10 mouse cellular contexts compared by ENCODE assay signal in genomic region chr2:102057029-102057685, GRCm38 (mm10).
DNase-seq lines count a peak whose midpoint lies in the region; ATAC-seq and TF ChIP-seq lines count a peak whose summit lies in the region.
"Had no signal": no experiment of that assay in that cellular context is flagged by ENCODE, and none has a peak within 500 bp of the region (broad histone marks: within the 10 kb centered on the region; RNA-seq: fewer than 3 reads in every experiment).

No protein-coding gene starts in this region.

- ATAC-seq in forebrain, embryonic 12.5 days (ENCODE audit: low FRiP score) = 0 out of 2 replicates have a peak, but pooled peaks have one; percentile 27
- no peak; the same call in 1 of the 2 replicates for ATAC-seq in neural tube, embryonic 15.5 days (ENCODE audit: low FRiP score)
- peak; percentile 51; the same call in 1 of the 2 replicates for ATAC-seq in liver, postnatal 0 days
- ATAC-seq in erythroid progenitor cell, adult 5-6 weeks (replicated peaks; ENCODE audit: low FRiP score, poor library complexity, severe bottlenecking) = no peak

- no peak for TF ChIP-seq CTCF in liver, postnatal 0 days (IDR thresholded peaks at IDR 0.05; ENCODE audit: low read depth)

- no peak overlapping the region for H3K9ac ChIP-seq in forebrain, embryonic 12.5 days
- no peak overlapping the region for H3K9ac ChIP-seq in neural tube, embryonic 15.5 days (replicated peaks)
- H3K9ac ChIP-seq in liver, postnatal 0 days (replicated peaks) = no peak overlapping the region; the same call in 1 of the 2 replicates
- H3K9ac ChIP-seq: liver, embryonic 13.5 days had no signal

- H3K4me1 ChIP-seq in forebrain, embryonic 12.5 days = peaks cover 15% of the 10 kb centered on the region
- peaks cover 10% of the 10 kb centered on the region for H3K4me1 ChIP-seq in forebrain, embryonic 10.5 days
- H3K4me1 ChIP-seq in neural tube, embryonic 15.5 days = peaks cover 8% of the 10 kb centered on the region; the same call in 1 of the 2 replicates
- peaks cover 7% of the 10 kb centered on the region for H3K4me1 ChIP-seq in liver, postnatal 0 days (ENCODE audit: insufficient read depth)

- H3K4me2 ChIP-seq in forebrain, embryonic 12.5 days = no peak overlapping the region
- H3K4me2 ChIP-seq in neural tube, embryonic 15.5 days = no peak overlapping the region
- H3K4me2 ChIP-seq in liver, postnatal 0 days (ENCODE audit: low read depth, low read length) = no peak overlapping the region
- H3K4me2 ChIP-seq: liver, embryonic 13.5 days had no signal

- no peak for TF ChIP-seq EP300 in liver, postnatal 0 days (IDR thresholded peaks at IDR 0.05; ENCODE audit: low read depth)

- H3K9me3 ChIP-seq in forebrain, embryonic 12.5 days = no peaks in the 10 kb centered on the region
- H3K9me3 ChIP-seq in forebrain, embryonic 10.5 days = no peaks in the 10 kb centered on the region
- H3K9me3 ChIP-seq in neural tube, embryonic 15.5 days (replicated peaks) = no peaks in the 10 kb centered on the region
- H3K9me3 ChIP-seq in liver, postnatal 0 days (ENCODE audit: low read length) = no peaks in the 10 kb centered on the region
- H3K9me3 ChIP-seq: liver, embryonic 13.5 days had no signal

- no peak for DNase-seq in forebrain, embryonic 10.5 days (ENCODE audit: extremely low spot score, low spot score)
- no peak for DNase-seq in neural tube, embryonic 10.5 days (ENCODE audit: extremely low spot score, low spot score)
- DNase-seq in liver, postnatal 0 days = no peak
- peak; percentile 80 for DNase-seq in thymus, postnatal 25 days
- no peak for DNase-seq in urinary bladder, adult 2 months (ENCODE audit: low spot score)
- DNase-seq: liver, embryonic 13.5 days had no signal

- no peak overlapping the region for H3K27ac ChIP-seq in forebrain, embryonic 12.5 days
- no peak overlapping the region for H3K27ac ChIP-seq in forebrain, embryonic 10.5 days
- peak overlapping the region; percentile 60; the same call in 1 of the 2 replicates for H3K27ac ChIP-seq in neural tube, embryonic 15.5 days (replicated peaks)
- H3K27ac ChIP-seq in liver, postnatal 0 days (ENCODE audit: low read depth) = peak overlapping the region; percentile 70
- H3K27ac ChIP-seq: liver, embryonic 13.5 days had no signal

- peaks cover 25% of the 10 kb centered on the region for H3K36me3 ChIP-seq in forebrain, embryonic 12.5 days (replicated peaks)
- H3K36me3 ChIP-seq in forebrain, embryonic 10.5 days (replicated peaks) = peaks cover 73% of the 10 kb centered on the region
- H3K36me3 ChIP-seq in neural tube, embryonic 15.5 days = peaks cover 3% of the 10 kb centered on the region; the same call in 1 of the 2 replicates
- H3K36me3 ChIP-seq in liver, postnatal 0 days (replicated peaks; ENCODE audit: insufficient read depth, low read length) = 0 out of 2 replicates have a peak, but pooled peaks cover 3% of the 10 kb centered on the region
- H3K36me3 ChIP-seq: liver, embryonic 13.5 days had no signal

- no peak overlapping the region for H3K4me3 ChIP-seq in forebrain, embryonic 12.5 days (replicated peaks)
- H3K4me3 ChIP-seq in forebrain, embryonic 10.5 days = no peak overlapping the region
- H3K4me3 ChIP-seq in neural tube, embryonic 15.5 days (replicated peaks) = no peak overlapping the region
- H3K4me3 ChIP-seq in liver, postnatal 0 days (ENCODE audit: low read depth, low read length) = no peak overlapping the region
- H3K4me3 ChIP-seq: liver, embryonic 13.5 days had no signal

- WGBS in forebrain, embryonic 12.5 days = 70% methylated on average over 9 of the region's 9 CpGs
- 81% methylated on average over 9 of the region's 9 CpGs for WGBS in forebrain, embryonic 10.5 days
- WGBS in neural tube, embryonic 15.5 days = 73% methylated on average over 9 of the region's 9 CpGs
- WGBS in liver, postnatal 0 days (ENCODE audit: insufficient replicate concordance) = 22% methylated on average over 9 of the region's 9 CpGs

- H3K27me3 ChIP-seq in forebrain, embryonic 12.5 days = no peaks in the 10 kb centered on the region
- no peaks in the 10 kb centered on the region for H3K27me3 ChIP-seq in forebrain, embryonic 10.5 days (ENCODE audit: poor library complexity, severe bottlenecking)
- no peaks in the 10 kb centered on the region for H3K27me3 ChIP-seq in neural tube, embryonic 15.5 days (replicated peaks)
- H3K27me3 ChIP-seq in liver, postnatal 0 days (ENCODE audit: insufficient read depth, low read length) = no peaks in the 10 kb centered on the region
- H3K27me3 ChIP-seq: CH12.LX; liver, embryonic 13.5 days had no signal

Comparison
In these comparisons a context has a peak if more than half of its experiments do, and no peak if none do; other contexts are left out.
1. ATAC-seq: peak in forebrain, embryonic 12.5 days (single experiment) and liver, postnatal 0 days (single experiment); none in neural tube, embryonic 15.5 days (single experiment) and erythroid progenitor cell, adult 5-6 weeks (single experiment).
2. H3K27ac ChIP-seq: peak in neural tube, embryonic 15.5 days (single experiment) and liver, postnatal 0 days (single experiment); none in forebrain, embryonic 12.5 days (single experiment) and forebrain, embryonic 10.5 days (single experiment).